Mouse (Mus musculus): ENCODE measurements around the gene Lrmda. TPM values are rescaled to one million over a fixed set of nuclear protein-coding genes. Genes with fewer than 3 reads are reported as not detected.

Gene Lrmda
- polyA plus RNA-seq, 1 experiment from 2014 or later = 0.60 TPM

GRCm38 (mm10) chr14:22964796-22965660 is 945.5 kb downstream of the Lrmda start:
- no peaks in the 10 kb centered on the region for H3K27me3 ChIP-seq (replicated peaks)
- 77% methylated on average over 9 of the region's 9 CpGs for WGBS
- H3K36me3 ChIP-seq = no peaks in the 10 kb centered on the region
- H3K4me1 ChIP-seq = no peaks in the 10 kb centered on the region
- H3K4me2 ChIP-seq = no peak overlapping the region
- H3K4me3 ChIP-seq = no peak overlapping the region
- no peak overlapping the region for H3K27ac ChIP-seq (replicated peaks)
- ATAC-seq (ENCODE audit: extremely low read depth, insufficient number of reproducible peaks, low FRiP score, low TSS enrichment) = no peak
- H3K9me3 ChIP-seq = peaks cover 5% of the 10 kb centered on the region; the same call in 1 of the 2 replicates
- no peak overlapping the region for H3K9ac ChIP-seq

GRCm38 (mm10) chr14:22968705-22969104 is 949.2 kb downstream of the Lrmda start:
- WGBS = 81% methylated on average over 5 of the region's 5 CpGs
- H3K4me2 ChIP-seq = no peak overlapping the region
- no peaks in the 10 kb centered on the region for H3K27me3 ChIP-seq (replicated peaks)
- no peaks in the 10 kb centered on the region for H3K4me1 ChIP-seq
- no peak overlapping the region for H3K4me3 ChIP-seq
- no peaks in the 10 kb centered on the region for H3K36me3 ChIP-seq
- no peak overlapping the region for H3K9ac ChIP-seq
- ATAC-seq (ENCODE audit: extremely low read depth, insufficient number of reproducible peaks, low FRiP score, low TSS enrichment) = no peak
- H3K9me3 ChIP-seq = peaks cover 5% of the 10 kb centered on the region; the same call in 1 of the 2 replicates
- no peak overlapping the region for H3K27ac ChIP-seq (replicated peaks)

- Histone ChIP-seq H3K4me3 (no peak overlapping the region), H3K9ac (no peak overlapping the region), H3K9me3 (no peaks in the 10 kb centered on the region), H3K27me3 (replicated peaks) (no peaks in the 10 kb centered on the region), H3K36me3 (no peaks in the 10 kb centered on the region), H3K4me1 (no peaks in the 10 kb centered on the region), H3K4me2 (no peak overlapping the region), H3K27ac (replicated peaks) (no peak overlapping the region)
- WGBS = 59% methylated on average over 2 of the region's 2 CpGs
- no peak for ATAC-seq (ENCODE audit: extremely low read depth, insufficient number of reproducible peaks, low FRiP score, low TSS enrichment)
Observed at GRCm38 (mm10) chr14:22986736-22987135, 967.2 kb downstream of the Lrmda start.

GRCm38 (mm10) chr14:22988090-22988669 is 968.7 kb downstream of the Lrmda start:
- H3K27me3 ChIP-seq (replicated peaks) = no peaks in the 10 kb centered on the region
- WGBS = 80% methylated on average over 3 of the region's 3 CpGs
- no peak overlapping the region for H3K27ac ChIP-seq (replicated peaks)
- no peak overlapping the region for H3K9ac ChIP-seq
- ATAC-seq (ENCODE audit: extremely low read depth, insufficient number of reproducible peaks, low FRiP score, low TSS enrichment) = no peak
- H3K4me2 ChIP-seq = no peak overlapping the region
- H3K4me3 ChIP-seq = no peak overlapping the region
- H3K4me1 ChIP-seq = no peaks in the 10 kb centered on the region
- no peaks in the 10 kb centered on the region for H3K9me3 ChIP-seq
- H3K36me3 ChIP-seq = no peaks in the 10 kb centered on the region

GRCm38 (mm10) chr14:22995184-22995935 is 975.8 kb downstream of the Lrmda start:
- Histone ChIP-seq H3K4me2 (no peak overlapping the region), H3K27ac (replicated peaks) (no peak overlapping the region), H3K9ac (no peak overlapping the region), H3K4me3 (no peak overlapping the region), H3K27me3 (replicated peaks) (no peaks in the 10 kb centered on the region), H3K4me1 (no peaks in the 10 kb centered on the region), H3K9me3 (no peaks in the 10 kb centered on the region), H3K36me3 (no peaks in the 10 kb centered on the region)
- no peak for ATAC-seq (ENCODE audit: extremely low read depth, insufficient number of reproducible peaks, low FRiP score, low TSS enrichment)
- 57% methylated on average over 8 of the region's 8 CpGs for WGBS

- no peaks in the 10 kb centered on the region for H3K9me3 ChIP-seq
- H3K9ac ChIP-seq = no peak overlapping the region
- no peak for ATAC-seq (ENCODE audit: extremely low read depth, insufficient number of reproducible peaks, low FRiP score, low TSS enrichment)
- no peak overlapping the region for H3K4me2 ChIP-seq
- H3K27me3 ChIP-seq (replicated peaks) = no peaks in the 10 kb centered on the region
- no peak overlapping the region for H3K27ac ChIP-seq (replicated peaks)
- 53% methylated on average over 3 of the region's 3 CpGs for WGBS
- H3K4me3 ChIP-seq = no peak overlapping the region
- H3K36me3 ChIP-seq = no peaks in the 10 kb centered on the region
- no peaks in the 10 kb centered on the region for H3K4me1 ChIP-seq
Observed at GRCm38 (mm10) chr14:22998906-22999305, 979.4 kb downstream of the Lrmda start.

- Histone ChIP-seq H3K9me3 (no peaks in the 10 kb centered on the region), H3K9ac (no peak overlapping the region), H3K4me2 (no peak overlapping the region), H3K27ac (replicated peaks) (no peak overlapping the region), H3K4me1 (peaks cover 10% of the 10 kb centered on the region), H3K4me3 (no peak overlapping the region), H3K36me3 (no peaks in the 10 kb centered on the region), H3K27me3 (replicated peaks) (no peaks in the 10 kb centered on the region)
- WGBS = 63% methylated on average over 1 of the region's 1 CpGs
- ATAC-seq (ENCODE audit: extremely low read depth, insufficient number of reproducible peaks, low FRiP score, low TSS enrichment) = no peak
Observed at GRCm38 (mm10) chr14:23011989-23012388, 992.5 kb downstream of the Lrmda start.

GRCm38 (mm10) chr14:23014747-23015286 is 995.3 kb downstream of the Lrmda start:
- 72% methylated on average over 2 of the region's 2 CpGs for WGBS
- no peak overlapping the region for H3K4me2 ChIP-seq
- no peaks in the 10 kb centered on the region for H3K9me3 ChIP-seq

GRCm38 (mm10) chr14:23015321-23016067 is 996.0 kb downstream of the Lrmda start:
- Histone ChIP-seq H3K4me1 (peaks cover 10% of the 10 kb centered on the region), H3K36me3 (no peaks in the 10 kb centered on the region), H3K9ac (no peak overlapping the region), H3K27ac (replicated peaks) (no peak overlapping the region), H3K4me3 (no peak overlapping the region), H3K4me2 (no peak overlapping the region), H3K9me3 (no peaks in the 10 kb centered on the region), H3K27me3 (replicated peaks) (no peaks in the 10 kb centered on the region)
- no peak for ATAC-seq (ENCODE audit: extremely low read depth, insufficient number of reproducible peaks, low FRiP score, low TSS enrichment)
- 75% methylated on average over 16 of the region's 16 CpGs for WGBS

More at GRCm38 (mm10) chr14:23014747-23015286, 995.3 kb downstream of the Lrmda start:
- no peak for ATAC-seq (ENCODE audit: extremely low read depth, insufficient number of reproducible peaks, low FRiP score, low TSS enrichment)
- H3K27ac ChIP-seq (replicated peaks) = no peak overlapping the region
- no peak overlapping the region for H3K9ac ChIP-seq
- H3K27me3 ChIP-seq (replicated peaks) = no peaks in the 10 kb centered on the region
- no peaks in the 10 kb centered on the region for H3K36me3 ChIP-seq
- H3K4me1 ChIP-seq = peaks cover 10% of the 10 kb centered on the region
- no peak overlapping the region for H3K4me3 ChIP-seq

GRCm38 (mm10) chr14:23016068-23016611 is 996.6 kb downstream of the Lrmda start:
- Histone ChIP-seq H3K4me2 (no peak overlapping the region), H3K9ac (no peak overlapping the region)
- 65% methylated on average over 1 of the region's 1 CpGs for WGBS

More at GRCm38 (mm10) chr14:23016068-23016611, 996.6 kb downstream of the Lrmda start:
- H3K9me3 ChIP-seq = no peaks in the 10 kb centered on the region
- no peaks in the 10 kb centered on the region for H3K36me3 ChIP-seq
- H3K27ac ChIP-seq (replicated peaks) = no peak overlapping the region
- H3K27me3 ChIP-seq (replicated peaks) = no peaks in the 10 kb centered on the region
- H3K4me1 ChIP-seq = peaks cover 10% of the 10 kb centered on the region
- no peak for ATAC-seq (ENCODE audit: extremely low read depth, insufficient number of reproducible peaks, low FRiP score, low TSS enrichment)
- H3K4me3 ChIP-seq = no peak overlapping the region
